Mouse (Mus musculus) midbrain, embryonic 14.5 days (tissue): ENCODE measurements around the gene Olfr1025-ps1. TPM values are rescaled to one million over a fixed set of nuclear protein-coding genes. Genes with fewer than 3 reads are reported as not detected.

Experiments
- ATAC-seq: fragments of 200-750 bp; cut with Nextera tagmentation; 2 replicates; pipeline ENCODE4 v1.8.0; 2017; ENCODE audit warnings: moderate number of reproducible peaks, moderate library complexity; ENCODE audit not compliant: low FRiP score, low TSS enrichment
- DNase-seq: peaks from one replicate; pipeline ENCODE4 v3.0.0-alpha.2; 2015
- H3K27ac ChIP-seq: fragments of 300-500 bp; sonication (generic); replicated peaks from 2 replicates; pipeline ENCODE4 v1.5.1; 2014; ENCODE audit warnings: mild to moderate bottlenecking, low read depth, low read length, moderate library complexity
- H3K27me3 ChIP-seq: fragments of 300-500 bp; sonication (generic); 2 replicates; pipeline ENCODE4 v1.6.1; 2014; ENCODE audit warnings: low read length, control low read depth, mixed read lengths; ENCODE audit not compliant: control insufficient read depth, insufficient read depth
- H3K36me3 ChIP-seq: fragments of 300-500 bp; sonication (generic); 2 replicates; pipeline ENCODE4 v1.6.1; 2014; ENCODE audit warnings: low read length, control low read depth; ENCODE audit not compliant: control insufficient read depth, insufficient read depth
- H3K4me1 ChIP-seq: fragments of 300-500 bp; sonication (generic); 2 replicates; pipeline ENCODE4 v1.6.1; 2014; ENCODE audit warnings: mild to moderate bottlenecking, antibody characterized with exemption, low read length, control low read depth; ENCODE audit not compliant: control insufficient read depth, insufficient read depth
- H3K4me2 ChIP-seq: fragments of 300-500 bp; sonication (generic); 2 replicates; pipeline ENCODE4 v1.6.1; 2014; ENCODE audit warnings: mild to moderate bottlenecking, low read length, moderate library complexity
- H3K4me3 ChIP-seq: fragments of 300-500 bp; sonication (generic); replicated peaks from 2 replicates; pipeline ENCODE4 v1.5.1; 2014; ENCODE audit warnings: low read depth, low read length
- H3K9ac ChIP-seq: fragments of 300-500 bp; sonication (generic); replicated peaks from 2 replicates; pipeline ENCODE4 v1.6.1; 2014; ENCODE audit warnings: mild to moderate bottlenecking, low read length, moderate library complexity
- H3K9me3 ChIP-seq: fragments of 300-500 bp; sonication (generic); 2 replicates; pipeline ENCODE4 v1.6.1; 2016; ENCODE audit warnings: low read length, control low read depth, mixed read lengths; ENCODE audit not compliant: control insufficient read depth
- whole genome bisulfite sequencing: fragments of 180-500 bp; shearing (Covaris S2); extraction: QIAGEN DNeasy Blood & Tissue Kit; methylation state at CpG from one replicate; pipeline ENCODE4 v1.1.7; 2014; 5-methylcytosine and 5-hydroxymethylcytosine counted together
- polyA plus RNA-seq: library from polyadenylated mRNA; unstranded; fragments of >200 nt; fragmentation: Nextera tagmentation; extraction: Ambion mirVana; gene quantifications from 2 replicates; pipeline ENCODE4 v1.2.1, GENCODE M21; 2014

Olfr1025-ps1 gene
- not detected in 2 replicates for polyA plus RNA-seq

DNA sequence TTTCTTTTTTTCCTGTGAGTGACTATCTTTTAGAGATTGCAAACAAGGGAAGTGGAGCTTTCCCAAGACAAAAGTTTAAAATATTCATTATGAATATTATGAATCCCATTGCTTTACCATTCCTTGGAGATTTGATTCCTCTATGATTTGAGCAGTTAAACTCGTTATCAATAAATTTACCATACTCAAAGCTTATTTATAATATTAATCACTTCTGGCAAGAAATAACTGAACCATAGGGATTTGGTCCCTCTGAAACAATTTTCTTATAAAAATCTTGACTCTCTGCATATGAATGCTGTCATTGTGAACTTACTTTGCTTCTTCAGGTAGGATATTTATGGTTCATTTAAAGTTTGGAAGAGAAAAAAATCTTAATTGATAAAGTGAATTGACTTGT, at the start of gene Olfr1025-ps1:
Olfr1025-ps1 (plus strand) TSS at position 301 of the 400 bp plus-strand sequence.
- DNase-seq: no peak

DNA sequence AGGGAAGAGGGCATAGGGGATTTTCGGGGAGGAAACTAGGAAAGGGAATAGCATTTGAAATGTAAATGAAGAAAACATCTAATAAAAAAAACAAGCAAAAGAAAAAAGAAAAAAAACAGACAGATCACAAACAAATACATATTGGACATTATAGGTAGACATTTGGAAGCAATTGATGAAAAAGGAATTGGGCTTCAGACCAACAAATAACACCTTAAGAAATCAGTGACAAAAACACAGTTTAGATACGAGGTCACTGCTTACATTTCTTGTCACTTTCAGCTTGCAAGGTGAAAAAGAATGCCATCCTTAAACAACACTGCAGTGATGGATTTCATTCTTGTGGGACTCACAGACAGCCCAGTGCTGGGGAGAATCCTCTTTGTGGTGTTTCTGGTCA, 46.7 kb upstream of the Olfr1025-ps1 start, which contains the start of gene Olfr1022:
Olfr1022 (plus strand) TSS at position 301 of the 400 bp plus-strand sequence.
- no peak within 1 kb of the TSS for H3K4me3 ChIP-seq
- H3K27ac ChIP-seq: no peak within 1 kb of the TSS
- no peaks in the 10 kb centered on the region for H3K27me3 ChIP-seq
- 61% methylated on average over 2 of the region's 2 CpGs for WGBS
- no peaks in the 10 kb centered on the region for H3K4me1 ChIP-seq
- H3K9me3 ChIP-seq: no peaks in the 10 kb centered on the region
- no peak for DNase-seq
- H3K36me3 ChIP-seq: no peaks in the 10 kb centered on the region
- no peak for ATAC-seq
- no peak within 1 kb of the TSS for H3K4me2 ChIP-seq
- H3K9ac ChIP-seq: no peak within 1 kb of the TSS

More for the DNA sequence above, at the start of gene Olfr1025-ps1:
- Histone ChIP-seq H3K36me3 (no peaks in the 10 kb centered on the region), H3K9me3 (no peaks in the 10 kb centered on the region), H3K9ac (no peak within 1 kb of the TSS), H3K4me3 (no peak within 1 kb of the TSS), H3K27me3 (no peaks in the 10 kb centered on the region), H3K4me2 (no peak within 1 kb of the TSS), H3K27ac (no peak within 1 kb of the TSS), H3K4me1 (no peaks in the 10 kb centered on the region)
- no peak for ATAC-seq
- 61% methylated on average over 1 of the region's 1 CpGs for WGBS

DNA sequence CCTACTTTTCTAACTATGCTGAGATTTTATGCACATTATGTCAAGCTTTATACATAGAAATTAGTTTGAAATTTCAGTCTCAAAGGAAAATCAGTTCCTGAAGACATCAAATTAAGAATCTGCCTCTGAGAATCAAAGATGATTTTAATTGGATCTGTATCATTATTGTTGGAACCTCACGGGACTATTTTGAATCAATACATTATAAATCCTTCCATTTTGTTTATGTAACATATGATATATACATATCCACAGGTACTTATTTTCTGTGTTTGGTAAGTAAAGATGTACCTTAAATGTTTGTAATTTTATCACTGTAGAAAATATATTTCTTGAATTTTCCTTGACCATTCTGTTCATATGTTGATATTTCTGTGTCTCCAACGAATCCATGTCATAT, 29.7 kb upstream of the Olfr1025-ps1 start, which contains the start of gene Olfr1023:
Olfr1023 (plus strand) TSS at position 301 of the 400 bp plus-strand sequence.
- Histone ChIP-seq H3K4me3 (no peak within 1 kb of the TSS), H3K9ac (no peak within 1 kb of the TSS), H3K36me3 (no peaks in the 10 kb centered on the region), H3K27me3 (no peaks in the 10 kb centered on the region), H3K9me3 (no peaks in the 10 kb centered on the region), H3K4me2 (no peak within 1 kb of the TSS), H3K4me1 (no peaks in the 10 kb centered on the region), H3K27ac (no peak within 1 kb of the TSS)
- DNase-seq: no peak
- WGBS: 80% methylated on average over 2 of the region's 2 CpGs
- ATAC-seq: no peak

DNA sequence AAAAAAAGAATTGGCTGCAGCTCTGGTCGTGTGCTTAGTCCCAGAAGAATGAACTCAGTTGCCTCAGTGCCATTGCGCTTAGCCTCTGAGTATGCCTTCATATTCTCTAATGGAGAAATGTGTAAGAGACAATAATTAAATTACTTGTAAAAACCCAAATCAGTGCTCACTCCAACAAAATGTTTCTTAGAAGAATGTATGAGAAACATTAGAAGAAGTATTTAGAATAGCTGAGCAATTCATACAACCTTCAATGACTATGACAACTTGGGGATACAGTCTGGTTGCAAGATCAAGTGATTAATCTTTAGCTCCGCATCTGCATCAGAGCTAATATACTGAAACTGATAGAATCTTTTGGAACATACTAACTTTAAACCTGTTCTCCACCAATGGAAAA, 10.0 kb upstream of the Olfr1025-ps1 start, which contains the start of gene Olfr1024:
Olfr1024 (minus strand) TSS at position 101 of the 400 bp plus-strand sequence.
- H3K27ac ChIP-seq: no peak within 1 kb of the TSS
- H3K27me3 ChIP-seq: no peaks in the 10 kb centered on the region
- no peaks in the 10 kb centered on the region for H3K4me1 ChIP-seq
- no peak within 1 kb of the TSS for H3K4me3 ChIP-seq
- no peaks in the 10 kb centered on the region for H3K36me3 ChIP-seq
- H3K9ac ChIP-seq: no peak within 1 kb of the TSS
- DNase-seq (no peak), ATAC-seq (no peak)
- H3K9me3 ChIP-seq: peaks cover 3% of the 10 kb centered on the region; the same call in 1 of the 2 replicates
- WGBS: 86% methylated on average over 3 of the region's 3 CpGs
- no peak within 1 kb of the TSS for H3K4me2 ChIP-seq

DNA sequence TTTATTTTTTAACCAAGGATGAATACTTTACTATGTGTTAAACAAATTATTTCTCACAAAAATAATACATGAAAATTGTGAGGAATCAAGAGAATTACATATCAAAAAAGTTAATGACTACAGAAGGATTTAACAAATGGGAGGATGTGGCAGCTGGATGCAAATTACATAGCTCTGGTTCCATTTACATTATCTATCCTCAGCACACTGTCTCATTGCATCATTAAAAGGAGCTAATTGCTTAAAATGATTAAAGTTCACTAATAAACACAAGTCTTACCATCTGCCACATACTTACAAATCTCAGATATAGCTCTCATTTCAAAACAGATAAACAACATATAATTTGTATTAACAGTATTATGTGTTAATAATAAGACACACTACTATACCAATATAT, 1.8 kb upstream of the Olfr1025-ps1 start:
- no peak for ATAC-seq
- no peak for DNase-seq
- Histone ChIP-seq H3K9me3 (no peaks in the 10 kb centered on the region), H3K27me3 (no peaks in the 10 kb centered on the region), H3K4me2 (no peak overlapping the region), H3K4me1 (no peaks in the 10 kb centered on the region), H3K36me3 (no peaks in the 10 kb centered on the region), H3K27ac (no peak overlapping the region), H3K9ac (no peak overlapping the region), H3K4me3 (no peak overlapping the region)

DNA sequence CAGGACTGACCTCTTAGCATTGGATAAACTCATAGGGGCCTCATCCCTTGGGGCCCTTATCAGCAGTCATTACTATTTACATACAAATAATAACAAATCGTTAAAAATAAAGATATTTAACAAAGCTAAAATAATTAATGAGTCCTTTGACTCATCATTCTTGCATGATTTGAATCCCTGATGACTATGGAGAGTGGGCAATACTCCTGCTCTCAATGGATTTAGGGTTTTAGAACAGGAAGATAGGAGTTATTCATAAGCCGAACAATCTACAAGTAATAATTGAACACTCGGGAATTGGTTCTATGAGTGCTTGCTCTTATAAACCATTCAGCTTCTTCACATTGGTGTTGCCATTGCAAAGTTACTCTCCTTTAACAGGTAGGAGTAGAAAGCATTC, 6.3 kb downstream of the Olfr1025-ps1 start, which contains the start of gene Olfr1026:
Olfr1026 (plus strand) TSS at position 301 of the 400 bp plus-strand sequence.
- no peak for DNase-seq
- Histone ChIP-seq H3K27ac (no peak within 1 kb of the TSS), H3K9ac (no peak within 1 kb of the TSS), H3K27me3 (no peaks in the 10 kb centered on the region), H3K4me3 (no peak within 1 kb of the TSS), H3K36me3 (no peaks in the 10 kb centered on the region), H3K4me2 (no peak within 1 kb of the TSS), H3K4me1 (no peaks in the 10 kb centered on the region), H3K9me3 (no peaks in the 10 kb centered on the region)
- no peak for ATAC-seq
- 91% methylated on average over 3 of the region's 3 CpGs for WGBS

DNA sequence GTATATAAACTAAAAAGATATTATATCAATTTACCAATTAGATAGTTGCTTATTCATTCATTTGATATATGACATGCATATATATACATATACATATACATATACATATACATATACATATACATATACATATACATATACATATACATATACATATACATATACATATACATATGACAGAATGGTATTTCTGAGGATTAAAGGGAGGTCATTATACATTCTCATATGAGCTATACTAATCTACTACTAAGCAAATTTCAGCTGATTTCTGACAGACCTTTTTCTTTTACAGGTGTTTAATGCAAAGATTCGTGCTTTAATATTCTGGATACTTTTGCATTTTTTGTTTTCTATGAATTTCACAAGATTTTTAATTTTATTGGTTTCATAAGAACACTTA, 35.1 kb downstream of the Olfr1025-ps1 start, which contains the start of gene Olfr1028:
Olfr1028 (plus strand) TSS at position 301 of the 400 bp plus-strand sequence.
- no peak within 1 kb of the TSS for H3K27ac ChIP-seq
- H3K4me1 ChIP-seq: no peaks in the 10 kb centered on the region
- H3K9me3 ChIP-seq: no peaks in the 10 kb centered on the region
- no peaks in the 10 kb centered on the region for H3K36me3 ChIP-seq
- H3K4me2 ChIP-seq: no peak within 1 kb of the TSS
- no peak for ATAC-seq
- no peak within 1 kb of the TSS for H3K9ac ChIP-seq
- DNase-seq: no peak
- H3K4me3 ChIP-seq: no peak within 1 kb of the TSS
- no peaks in the 10 kb centered on the region for H3K27me3 ChIP-seq
- WGBS: 80% methylated on average over 1 of the region's 1 CpGs

Other genes with a start within 250 kb of the Olfr1025-ps1 start
- gene Olfr1006, start 236.4 kb upstream of the Olfr1025-ps1 start, polyA plus RNA-seq: not detected in 2 replicates
- gene Olfr1008, start 225.8 kb upstream of the Olfr1025-ps1 start, polyA plus RNA-seq: not detected in 2 replicates
- gene Olfr1009, start 199.8 kb upstream of the Olfr1025-ps1 start, polyA plus RNA-seq: not detected in 2 replicates
- gene Olfr1012, start 152.4 kb upstream of the Olfr1025-ps1 start, polyA plus RNA-seq: not detected in 2 replicates
- gene Olfr1013, start 148.1 kb upstream of the Olfr1025-ps1 start, polyA plus RNA-seq: not detected in 2 replicates
- gene Olfr1014, start 142.5 kb upstream of the Olfr1025-ps1 start, polyA plus RNA-seq: not detected in 2 replicates
- gene Olfr1015, start 133.2 kb upstream of the Olfr1025-ps1 start, polyA plus RNA-seq: not detected in 2 replicates
- gene Olfr1016, start 112.6 kb upstream of the Olfr1025-ps1 start, polyA plus RNA-seq: not detected in 2 replicates
- not detected in 2 replicates for gene Olfr1018, start 96.7 kb upstream of the Olfr1025-ps1 start, polyA plus RNA-seq
- not detected in 2 replicates for gene Olfr1019, start 69.7 kb upstream of the Olfr1025-ps1 start, polyA plus RNA-seq
- gene Olfr1020, start 68.2 kb upstream of the Olfr1025-ps1 start, polyA plus RNA-seq: not detected in 2 replicates
- not detected in 2 replicates for gene Olfr1022, start 46.6 kb upstream of the Olfr1025-ps1 start, polyA plus RNA-seq
- not detected in 2 replicates for gene Olfr1023, start 29.6 kb upstream of the Olfr1025-ps1 start, polyA plus RNA-seq
- gene Olfr1024, start 10.1 kb upstream of the Olfr1025-ps1 start, polyA plus RNA-seq: not detected in 2 replicates
- not detected in 2 replicates for gene Olfr1026, start 6.4 kb downstream of the Olfr1025-ps1 start, polyA plus RNA-seq
- gene Olfr1028, start 35.2 kb downstream of the Olfr1025-ps1 start, polyA plus RNA-seq: not detected in 2 replicates
- not detected in 2 replicates for gene Olfr1029, start 58.7 kb downstream of the Olfr1025-ps1 start, polyA plus RNA-seq
- gene Olfr1030, start 64.1 kb downstream of the Olfr1025-ps1 start, polyA plus RNA-seq: not detected in 2 replicates
- gene Olfr1031, start 75.1 kb downstream of the Olfr1025-ps1 start, polyA plus RNA-seq: not detected in 2 replicates
- not detected in 2 replicates for gene Olfr1032, start 90.3 kb downstream of the Olfr1025-ps1 start, polyA plus RNA-seq
- 0.63 TPM in 1 of 2 replicates, not detected in the other for gene Olfr1033, start 105.4 kb downstream of the Olfr1025-ps1 start, polyA plus RNA-seq
- gene Olfr1034, start 130.7 kb downstream of the Olfr1025-ps1 start, polyA plus RNA-seq: not detected in 2 replicates
- not detected in 2 replicates for gene Olfr1036, start 158.8 kb downstream of the Olfr1025-ps1 start, polyA plus RNA-seq
- not detected in 2 replicates for gene Olfr1037, start 172.2 kb downstream of the Olfr1025-ps1 start, polyA plus RNA-seq
- not detected in 2 replicates for gene Olfr1039, start 220.7 kb downstream of the Olfr1025-ps1 start, polyA plus RNA-seq
- not detected in 2 replicates for gene Olfr1040, start 231.5 kb downstream of the Olfr1025-ps1 start, polyA plus RNA-seq
- gene Olfr1042, start 246.6 kb downstream of the Olfr1025-ps1 start, polyA plus RNA-seq: not detected in 2 replicates